Mouse (Mus musculus): ENCODE data around the gene Pmp22. TPM values are rescaled to one million over a fixed set of nuclear protein-coding genes. Genes with fewer than 3 reads are reported as not detected.
A peak's percentile ranks its signal among the peaks of the same experiment; 100 is the strongest.

The Pmp22 gene
- 88.7 and 95.6 TPM in 2 replicates for polyA plus RNA-seq (2014; fragmentation: Nextera tagmentation; extraction: Ambion mirVana)

DNA sequence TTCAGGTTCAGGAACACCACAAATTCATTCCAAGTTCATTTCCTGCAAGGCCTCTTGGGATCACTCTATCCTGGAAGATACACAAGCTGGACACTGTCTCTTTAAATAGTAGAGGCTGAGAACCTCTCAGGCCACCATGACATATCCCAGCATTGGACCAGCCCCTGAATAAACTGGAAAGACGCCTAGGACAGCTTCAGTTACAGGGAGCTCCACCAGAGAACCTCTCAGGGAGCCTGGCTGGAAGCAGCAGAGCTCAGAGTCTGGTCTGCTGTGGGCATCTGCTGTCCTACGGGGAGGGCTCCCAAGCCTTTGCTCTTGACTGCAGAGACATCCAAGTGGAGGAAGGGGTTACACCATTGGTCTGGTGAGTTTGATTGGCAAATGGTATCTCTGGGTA is at the start of gene Pmp22:
Gene Pmp22, plus strand, starts transcription at position 199 of the 400 bp plus-strand sequence.
- peak within 1 kb of the TSS in 1 of 2 experiments; percentile 16; a peak in 2 of 4 replicates for H3K4me3 ChIP-seq (ENCODE audit: control insufficient read depth in 1 of 2, insufficient read depth in 1 of 2, low read depth in 1 of 2, low read length in 2 of 2)
- no peak within 1 kb of the TSS for H3K9ac ChIP-seq (ENCODE audit: low read length)

DNA sequence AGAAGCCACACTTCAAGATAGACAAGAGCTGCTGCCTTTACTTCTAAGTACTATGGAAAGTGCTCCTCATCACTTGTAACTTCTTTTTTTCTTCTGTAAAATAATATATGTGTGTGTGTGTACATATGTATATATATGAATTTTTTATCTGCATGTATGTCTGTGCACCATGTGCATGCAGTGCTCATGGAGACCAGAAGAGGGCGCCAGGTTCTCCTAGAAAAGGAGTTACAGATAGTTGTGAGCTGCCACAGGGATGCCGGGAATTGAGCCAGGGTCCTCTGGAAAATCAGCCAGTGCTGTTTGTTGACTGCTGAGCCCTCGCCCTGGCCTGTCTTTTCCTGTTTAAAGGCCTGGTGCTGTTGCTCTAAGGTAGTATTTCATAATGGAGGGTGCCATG is 44.2 kb upstream of the Pmp22 start:
- WGBS, result 80% methylated on average over 3 of the region's 3 CpGs
- Histone ChIP-seq H3K4me3 (ENCODE audit: control insufficient read depth in 1 of 2, insufficient read depth in 1 of 2, low read depth in 1 of 2, low read length in 2 of 2) (no peak overlapping the region), H3K27me3 (ENCODE audit: control insufficient read depth, insufficient read depth, low read length) (no peaks in the 10 kb centered on the region), H3K27ac (replicated peaks in 1 of 2; ENCODE audit: control insufficient read depth in 1 of 2, insufficient read depth in 1 of 2, low read depth in 2 of 2, low read length in 2 of 2) (no peak overlapping the region), H3K36me3 (ENCODE audit: control insufficient read depth, insufficient read depth, low read length) (no peaks in the 10 kb centered on the region), H3K4me1 (ENCODE audit: control insufficient read depth in 2 of 2, insufficient read depth in 2 of 2, low read length in 2 of 2) (no peaks in the 10 kb centered on the region), H3K4me2 (ENCODE audit: low read length) (no peak overlapping the region), H3K9ac (ENCODE audit: low read length) (no peak overlapping the region), H3K9me3 (ENCODE audit: control insufficient read depth, low read length) (peaks cover 8% of the 10 kb centered on the region; the same call in 1 of the 2 replicates)
- no peak for ATAC-seq (ENCODE audit: insufficient number of reproducible peaks, insufficient read depth, low FRiP score, low read depth)

More for the DNA sequence above, at the start of gene Pmp22:
- Histone ChIP-seq H3K36me3 (ENCODE audit: control insufficient read depth, insufficient read depth, low read length) (0 out of 2 replicates have a peak, but pooled peaks cover under 1% of the 10 kb centered on the region), H3K9me3 (ENCODE audit: control insufficient read depth, low read length) (no peaks in the 10 kb centered on the region), H3K4me2 (ENCODE audit: low read length) (peak within 1 kb of the TSS; percentile 95), H3K27me3 (ENCODE audit: control insufficient read depth, insufficient read depth, low read length) (no peaks in the 10 kb centered on the region), H3K27ac (replicated peaks in 1 of 2; ENCODE audit: control insufficient read depth in 1 of 2, insufficient read depth in 1 of 2, low read depth in 2 of 2, low read length in 2 of 2) (peak within 1 kb of the TSS in 1 of 2 experiments; percentile 58; a peak in 2 of 4 replicates), H3K4me1 (ENCODE audit: control insufficient read depth in 2 of 2, insufficient read depth in 2 of 2, low read length in 2 of 2) (peaks cover 27 to 38% of the 10 kb centered on the region in 2 experiments)
- 54% methylated on average over 2 of the region's 2 CpGs for WGBS
- ATAC-seq (ENCODE audit: insufficient number of reproducible peaks, insufficient read depth, low FRiP score, low read depth), result no peak

DNA sequence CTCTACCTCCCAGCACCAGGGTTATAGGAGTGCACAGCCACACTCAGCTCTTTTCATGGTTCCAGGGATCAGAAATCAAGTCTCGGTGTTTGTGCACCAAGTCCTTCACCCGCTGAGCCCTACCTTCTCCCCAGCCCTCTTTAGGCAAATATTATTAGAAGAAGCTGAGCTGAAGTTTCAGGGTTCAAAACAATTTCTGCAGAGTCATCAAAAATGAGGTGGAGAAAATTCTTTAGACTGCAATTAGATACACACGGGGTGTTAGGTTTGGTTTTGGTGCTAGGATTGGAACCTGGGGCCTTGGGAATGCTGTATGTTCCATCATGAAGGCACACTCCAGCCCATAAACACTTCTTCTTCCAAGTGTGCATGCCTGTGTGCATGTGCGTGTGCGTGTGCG is 40.1 kb upstream of the Pmp22 start:
- Histone ChIP-seq H3K9ac (ENCODE audit: low read length) (no peak overlapping the region), H3K9me3 (ENCODE audit: control insufficient read depth, low read length) (peaks cover 8% of the 10 kb centered on the region; the same call in 1 of the 2 replicates), H3K27me3 (ENCODE audit: control insufficient read depth, insufficient read depth, low read length) (no peaks in the 10 kb centered on the region), H3K4me1 (ENCODE audit: control insufficient read depth in 2 of 2, insufficient read depth in 2 of 2, low read length in 2 of 2) (0 out of 4 replicates have a peak, but pooled peaks cover 0 to 4% of the 10 kb centered on the region in 2 experiments), H3K36me3 (ENCODE audit: control insufficient read depth, insufficient read depth, low read length) (no peaks in the 10 kb centered on the region), H3K4me2 (ENCODE audit: low read length) (no peak overlapping the region), H3K4me3 (ENCODE audit: control insufficient read depth in 1 of 2, insufficient read depth in 1 of 2, low read depth in 1 of 2, low read length in 2 of 2) (no peak overlapping the region), H3K27ac (replicated peaks in 1 of 2; ENCODE audit: control insufficient read depth in 1 of 2, insufficient read depth in 1 of 2, low read depth in 2 of 2, low read length in 2 of 2) (no peak overlapping the region)
- no peak for ATAC-seq (ENCODE audit: insufficient number of reproducible peaks, insufficient read depth, low FRiP score, low read depth)
- WGBS, result 88% methylated on average over 6 of the region's 6 CpGs

DNA sequence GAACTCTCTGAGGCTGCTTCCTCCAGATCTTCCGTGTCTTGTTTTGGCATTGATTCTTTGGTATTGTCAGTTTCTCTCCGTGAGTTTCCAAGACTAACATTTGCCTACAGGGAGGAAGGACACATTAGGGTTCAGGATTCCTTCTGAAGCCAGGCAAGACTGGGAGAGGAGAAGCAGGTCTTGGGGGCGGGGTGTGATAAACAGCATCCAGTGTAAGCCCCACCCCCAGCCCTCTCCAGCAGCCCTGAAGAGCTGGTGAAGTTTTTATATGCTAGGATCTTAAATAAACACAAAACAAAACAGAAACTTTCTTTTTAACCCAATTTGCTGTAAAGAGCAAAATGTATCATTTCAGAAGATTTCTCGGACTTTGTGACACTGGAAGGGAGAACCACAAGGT is 38.6 kb upstream of the Pmp22 start:
- no peaks in the 10 kb centered on the region for H3K27me3 ChIP-seq (ENCODE audit: control insufficient read depth, insufficient read depth, low read length)
- 0 out of 4 replicates have a peak, but pooled peaks cover 0 to 4% of the 10 kb centered on the region in 2 experiments for H3K4me1 ChIP-seq (ENCODE audit: control insufficient read depth in 2 of 2, insufficient read depth in 2 of 2, low read length in 2 of 2)
- no peak overlapping the region for H3K27ac ChIP-seq (replicated peaks in 1 of 2; ENCODE audit: control insufficient read depth in 1 of 2, insufficient read depth in 1 of 2, low read depth in 2 of 2, low read length in 2 of 2)
- 28% methylated on average over 4 of the region's 4 CpGs for WGBS
- no peaks in the 10 kb centered on the region for H3K36me3 ChIP-seq (ENCODE audit: control insufficient read depth, insufficient read depth, low read length)
- ATAC-seq (ENCODE audit: insufficient number of reproducible peaks, insufficient read depth, low FRiP score, low read depth), result no peak
- no peaks in the 10 kb centered on the region for H3K9me3 ChIP-seq (ENCODE audit: control insufficient read depth, low read length)
- no peak overlapping the region for H3K4me3 ChIP-seq (ENCODE audit: control insufficient read depth in 1 of 2, insufficient read depth in 1 of 2, low read depth in 1 of 2, low read length in 2 of 2)
- no peak overlapping the region for H3K9ac ChIP-seq (ENCODE audit: low read length)
- no peak overlapping the region for H3K4me2 ChIP-seq (ENCODE audit: low read length)

DNA sequence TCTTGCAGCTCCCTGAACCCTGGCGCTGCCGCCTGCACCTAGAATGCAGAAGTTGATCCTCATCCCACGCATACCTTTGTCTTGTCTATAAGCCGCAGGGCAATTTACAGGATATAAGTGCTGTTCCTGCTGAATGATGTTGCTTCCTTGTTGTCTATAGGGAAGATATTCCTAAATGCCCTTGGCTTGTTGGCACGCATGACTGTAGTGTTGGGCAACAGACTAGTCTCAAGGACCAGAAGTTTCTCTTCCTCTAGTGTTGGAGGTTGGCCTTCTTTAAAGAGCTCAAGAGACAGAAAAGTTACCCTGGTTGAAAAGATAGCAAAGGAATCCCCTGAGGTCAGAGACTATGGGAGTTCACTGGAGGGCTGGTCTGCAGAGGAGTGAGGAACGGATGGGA is 37.8 kb upstream of the Pmp22 start:
- H3K27me3 ChIP-seq (ENCODE audit: control insufficient read depth, insufficient read depth, low read length), result no peaks in the 10 kb centered on the region
- H3K4me3 ChIP-seq (ENCODE audit: control insufficient read depth in 1 of 2, insufficient read depth in 1 of 2, low read depth in 1 of 2, low read length in 2 of 2), result no peak overlapping the region
- 0 out of 4 replicates have a peak, but pooled peaks cover 0 to 4% of the 10 kb centered on the region in 2 experiments for H3K4me1 ChIP-seq (ENCODE audit: control insufficient read depth in 2 of 2, insufficient read depth in 2 of 2, low read length in 2 of 2)
- 85% methylated on average over 6 of the region's 6 CpGs for WGBS
- no peaks in the 10 kb centered on the region for H3K36me3 ChIP-seq (ENCODE audit: control insufficient read depth, insufficient read depth, low read length)
- no peak overlapping the region for H3K4me2 ChIP-seq (ENCODE audit: low read length)
- H3K9me3 ChIP-seq (ENCODE audit: control insufficient read depth, low read length), result no peaks in the 10 kb centered on the region
- no peak overlapping the region for H3K27ac ChIP-seq (replicated peaks in 1 of 2; ENCODE audit: control insufficient read depth in 1 of 2, insufficient read depth in 1 of 2, low read depth in 2 of 2, low read length in 2 of 2)
- no peak for ATAC-seq (ENCODE audit: insufficient number of reproducible peaks, insufficient read depth, low FRiP score, low read depth)
- no peak overlapping the region for H3K9ac ChIP-seq (ENCODE audit: low read length)

DNA sequence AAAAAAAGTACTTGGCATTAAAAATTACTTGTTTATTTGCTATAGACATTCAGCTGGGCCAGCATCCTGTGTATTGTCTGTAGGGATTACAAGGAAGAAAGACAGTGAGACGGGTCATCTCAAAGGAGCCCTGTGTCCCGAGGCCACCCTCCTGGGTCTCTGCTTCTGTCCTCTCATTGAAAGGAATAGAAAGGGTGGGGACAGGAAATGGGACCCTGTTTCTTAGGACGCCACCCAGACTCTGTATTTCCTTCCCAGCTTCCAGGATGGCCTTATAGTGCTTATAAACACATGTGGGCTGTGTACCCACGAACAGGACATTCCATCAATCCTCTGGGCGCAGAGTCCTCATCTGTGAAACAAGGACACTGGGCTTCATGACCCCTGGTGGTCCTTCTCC is 36.5 kb upstream of the Pmp22 start:
- 0 out of 4 replicates have a peak, but pooled peaks cover 0 to 4% of the 10 kb centered on the region in 2 experiments for H3K4me1 ChIP-seq (ENCODE audit: control insufficient read depth in 2 of 2, insufficient read depth in 2 of 2, low read length in 2 of 2)
- WGBS, result 62% methylated on average over 5 of the region's 5 CpGs
- ATAC-seq (ENCODE audit: insufficient number of reproducible peaks, insufficient read depth, low FRiP score, low read depth), result no peak
- H3K9me3 ChIP-seq (ENCODE audit: control insufficient read depth, low read length), result no peaks in the 10 kb centered on the region
- H3K4me3 ChIP-seq (ENCODE audit: control insufficient read depth in 1 of 2, insufficient read depth in 1 of 2, low read depth in 1 of 2, low read length in 2 of 2), result no peak overlapping the region
- no peak overlapping the region for H3K9ac ChIP-seq (ENCODE audit: low read length)
- H3K4me2 ChIP-seq (ENCODE audit: low read length), result no peak overlapping the region
- no peaks in the 10 kb centered on the region for H3K36me3 ChIP-seq (ENCODE audit: control insufficient read depth, insufficient read depth, low read length)
- H3K27ac ChIP-seq (replicated peaks in 1 of 2; ENCODE audit: control insufficient read depth in 1 of 2, insufficient read depth in 1 of 2, low read depth in 2 of 2, low read length in 2 of 2), result no peak overlapping the region
- H3K27me3 ChIP-seq (ENCODE audit: control insufficient read depth, insufficient read depth, low read length), result no peaks in the 10 kb centered on the region

DNA sequence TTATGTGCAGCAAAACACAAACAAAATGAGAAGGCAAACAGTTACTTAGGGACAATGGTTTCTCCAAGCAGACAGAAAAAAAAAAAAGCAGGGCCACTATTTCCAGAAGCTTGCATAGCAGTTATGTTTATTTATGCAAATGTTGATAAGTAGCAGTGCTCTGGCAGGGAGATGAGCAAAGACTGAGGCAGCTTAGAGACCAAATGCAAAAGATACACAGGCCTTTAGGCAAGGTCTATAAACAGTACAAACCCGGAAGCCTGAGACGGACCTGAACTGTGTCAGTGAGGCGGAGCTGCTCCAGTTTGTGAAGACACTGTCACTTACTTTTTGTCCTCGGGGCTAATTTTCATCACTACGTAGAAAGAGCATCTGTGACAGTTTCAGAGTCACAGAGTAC is 35.2 kb upstream of the Pmp22 start:
- Histone ChIP-seq H3K4me3 (ENCODE audit: control insufficient read depth in 1 of 2, insufficient read depth in 1 of 2, low read depth in 1 of 2, low read length in 2 of 2) (no peak overlapping the region), H3K27ac (replicated peaks in 1 of 2; ENCODE audit: control insufficient read depth in 1 of 2, insufficient read depth in 1 of 2, low read depth in 2 of 2, low read length in 2 of 2) (no peak overlapping the region), H3K36me3 (ENCODE audit: control insufficient read depth, insufficient read depth, low read length) (no peaks in the 10 kb centered on the region), H3K4me2 (ENCODE audit: low read length) (no peak overlapping the region), H3K9me3 (ENCODE audit: control insufficient read depth, low read length) (no peaks in the 10 kb centered on the region), H3K27me3 (ENCODE audit: control insufficient read depth, insufficient read depth, low read length) (no peaks in the 10 kb centered on the region), H3K4me1 (ENCODE audit: control insufficient read depth in 2 of 2, insufficient read depth in 2 of 2, low read length in 2 of 2) (0 out of 4 replicates have a peak, but pooled peaks cover 0 to 4% of the 10 kb centered on the region in 2 experiments), H3K9ac (ENCODE audit: low read length) (no peak overlapping the region)
- 67% methylated on average over 5 of the region's 5 CpGs for WGBS
- ATAC-seq (ENCODE audit: insufficient number of reproducible peaks, insufficient read depth, low FRiP score, low read depth), result no peak

DNA sequence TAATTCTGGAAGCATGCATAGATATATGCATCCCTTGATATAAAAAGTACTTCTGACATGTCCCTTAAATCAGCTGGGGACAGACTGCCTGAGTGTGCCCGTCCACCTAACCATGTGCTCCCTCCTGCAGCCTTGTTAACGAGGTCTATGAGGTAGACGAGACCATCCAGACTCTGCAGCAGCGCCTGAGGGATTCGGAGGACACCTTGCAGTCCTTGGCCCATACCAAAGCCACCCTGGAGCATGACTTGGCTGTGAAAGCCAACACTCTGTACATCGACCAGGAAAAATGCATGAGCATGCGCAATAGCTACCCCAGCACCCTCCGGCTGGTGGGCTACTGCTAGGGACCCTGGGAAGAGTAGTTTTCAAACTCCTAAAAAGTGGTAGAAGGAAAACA is 34.3 kb upstream of the Pmp22 start:
- H3K9me3 ChIP-seq (ENCODE audit: control insufficient read depth, low read length), result no peaks in the 10 kb centered on the region
- no peak overlapping the region for H3K9ac ChIP-seq (ENCODE audit: low read length)
- 0 out of 4 replicates have a peak, but pooled peaks cover 0 to 4% of the 10 kb centered on the region in 2 experiments for H3K4me1 ChIP-seq (ENCODE audit: control insufficient read depth in 2 of 2, insufficient read depth in 2 of 2, low read length in 2 of 2)
- H3K27ac ChIP-seq (replicated peaks in 1 of 2; ENCODE audit: control insufficient read depth in 1 of 2, insufficient read depth in 1 of 2, low read depth in 2 of 2, low read length in 2 of 2), result no peak overlapping the region
- H3K4me3 ChIP-seq (ENCODE audit: control insufficient read depth in 1 of 2, insufficient read depth in 1 of 2, low read depth in 1 of 2, low read length in 2 of 2), result no peak overlapping the region
- 84% methylated on average over 8 of the region's 8 CpGs for WGBS
- no peaks in the 10 kb centered on the region for H3K27me3 ChIP-seq (ENCODE audit: control insufficient read depth, insufficient read depth, low read length)
- no peak for ATAC-seq (ENCODE audit: insufficient number of reproducible peaks, insufficient read depth, low FRiP score, low read depth)
- H3K4me2 ChIP-seq (ENCODE audit: low read length), result no peak overlapping the region
- no peaks in the 10 kb centered on the region for H3K36me3 ChIP-seq (ENCODE audit: control insufficient read depth, insufficient read depth, low read length)
